Mouse (Mus musculus) myocyte (in vitro differentiated cells): ENCODE measurements around the gene Vapa. TPM values are rescaled to one million over a fixed set of nuclear protein-coding genes. Genes with fewer than 3 reads are reported as not detected.

Experiments
- H3K27me3 ChIP-seq: one replicate; pipeline ENCODE4 v1.6.1; 2011; ENCODE audit not compliant: control insufficient read depth, insufficient read depth, insufficient read length
- H3K36me3 ChIP-seq: one replicate; pipeline ENCODE4 v1.6.1; 2011; ENCODE audit not compliant: control insufficient read depth, insufficient read depth
- H3K4me2 ChIP-seq: one replicate; pipeline ENCODE4 v1.6.1; 2011; ENCODE audit warnings: low read depth, control low read depth
- H3K4me3 ChIP-seq: one replicate; pipeline ENCODE4 v1.5.1; 2011; ENCODE audit warnings: mild to moderate bottlenecking, control low read depth, moderate library complexity
- H3K79me2 ChIP-seq: one replicate; pipeline ENCODE4 v1.6.1; 2011; ENCODE audit not compliant: control insufficient read depth, insufficient read depth
- H3ac ChIP-seq: one replicate; pipeline ENCODE4 v1.6.1; 2011; ENCODE audit not compliant: control insufficient read depth, insufficient read length
- CEBPB ChIP-seq: IDR thresholded peaks from 2 replicates; pipeline ENCODE4 v1.6.1; 2011; ENCODE audit warnings: mild to moderate bottlenecking, moderate library complexity; ENCODE audit not compliant: poor library complexity, insufficient read depth, severe bottlenecking
- E2F4 ChIP-seq: IDR thresholded peaks from one replicate; pipeline ENCODE4 v1.6.1; 2011; ENCODE audit warnings: mild to moderate bottlenecking, control low read depth, moderate library complexity; ENCODE audit not compliant: insufficient read depth
- MAX ChIP-seq: IDR thresholded peaks from one replicate; pipeline ENCODE4 v1.6.1; 2011; ENCODE audit warnings: low read depth, mild to moderate bottlenecking, control low read depth
- MYOD1 ChIP-seq, 3 experiments: IDR thresholded peaks; one replicate each; pipeline ENCODE4 v1.6.1; 2011; ENCODE audit warnings: control low read depth in 2 of 3, low read depth in 2 of 3, mild to moderate bottlenecking in 2 of 3, moderate library complexity in 1 of 3; ENCODE audit not compliant: insufficient read length in 2 of 3, control insufficient read depth in 1 of 3
- MYOG ChIP-seq, 3 experiments: IDR thresholded peaks; one replicate each; pipeline ENCODE4 v1.6.1; 2011; ENCODE audit warnings: control low read depth in 2 of 3, low read depth in 2 of 3, mild to moderate bottlenecking in 2 of 3; ENCODE audit not compliant: insufficient read length in 2 of 3, control insufficient read depth in 1 of 3, insufficient read depth in 1 of 3
- POLR2A ChIP-seq: IDR thresholded peaks from one replicate; pipeline ENCODE4 v1.6.1; 2011; ENCODE audit warnings: low read depth, mild to moderate bottlenecking, control low read depth, moderate library complexity; ENCODE audit not compliant: insufficient read length
- POLR2AphosphoS2 ChIP-seq: IDR thresholded peaks from one replicate; pipeline ENCODE4 v1.6.1; 2011; ENCODE audit warnings: low read depth, control low read depth; ENCODE audit not compliant: insufficient read length
- REST ChIP-seq: IDR thresholded peaks from one replicate; pipeline ENCODE4 v1.6.1; 2011; ENCODE audit warnings: mild to moderate bottlenecking, control low read depth, moderate library complexity; ENCODE audit not compliant: insufficient read depth, insufficient read length
- SRF ChIP-seq: IDR thresholded peaks from one replicate; pipeline ENCODE4 v1.6.1; 2011; ENCODE audit warnings: low read depth; ENCODE audit not compliant: control insufficient read depth, insufficient read length
- TCF12 ChIP-seq: IDR thresholded peaks from one replicate; pipeline ENCODE4 v1.6.1; 2011; ENCODE audit warnings: mild to moderate bottlenecking, control low read depth; ENCODE audit not compliant: poor library complexity, insufficient read depth, severe bottlenecking
- TCF3 ChIP-seq: IDR thresholded peaks from one replicate; pipeline ENCODE4 v1.6.1; 2011; ENCODE audit warnings: low read depth, control low read depth; ENCODE audit not compliant: insufficient read length
- USF1 ChIP-seq: IDR thresholded peaks from one replicate; pipeline ENCODE4 v1.6.1; 2011; ENCODE audit warnings: low read depth, mild to moderate bottlenecking, control low read depth, moderate library complexity
- polyA plus RNA-seq: library from polyadenylated mRNA; unstranded; fragments of >200 nt; fragmentation: generic; extraction: Trizol; gene quantifications from one replicate; pipeline ENCODE4 v1.2.1, GENCODE M21; 2012; ENCODE audit warnings: missing spikeins

The Vapa gene
- polyA plus RNA-seq, 1 experiment = 78.9 TPM

- TF ChIP-seq CEBPB (no peak), POLR2AphosphoS2 (no peak), MYOD1 (IDR thresholded peaks at IDR 0.05; ENCODE audit: control insufficient read depth in 1 of 3, insufficient read length in 2 of 3, low read depth in 2 of 3) (no peak), USF1 (no peak), REST (no peak), MAX (no peak), TCF12 (no peak), POLR2A (no peak), E2F4 (no peak), SRF (no peak), TCF3 (no peak), MYOG (IDR thresholded peaks at IDR 0.05; ENCODE audit: control insufficient read depth in 1 of 3, insufficient read depth in 1 of 3, insufficient read length in 2 of 3, low read depth in 2 of 3) (no peak)
- Histone ChIP-seq H3K27me3 (no peaks in the 10 kb centered on the region), H3K36me3 (peaks cover 8% of the 10 kb centered on the region), H3K4me3 (no peak overlapping the region), H3ac (no peak overlapping the region), H3K79me2 (no peaks in the 10 kb centered on the region), H3K4me2 (no peak overlapping the region)
Measured at GRCm38 (mm10) chr17:65647961-65648360, 34.6 kb upstream of the Vapa start.

- H3ac ChIP-seq = no peak overlapping the region
- H3K4me3 ChIP-seq = no peak overlapping the region
- no peaks in the 10 kb centered on the region for H3K27me3 ChIP-seq
- no peak for TF ChIP-seq MYOG (IDR thresholded peaks at IDR 0.05; ENCODE audit: control insufficient read depth in 1 of 3, insufficient read depth in 1 of 3, insufficient read length in 2 of 3, low read depth in 2 of 3)
- no peak for TF ChIP-seq MAX
- no peak for TF ChIP-seq E2F4
- no peak for TF ChIP-seq TCF12
- no peak for TF ChIP-seq SRF
- TF ChIP-seq POLR2AphosphoS2 = no peak
- TF ChIP-seq USF1 = no peak
- TF ChIP-seq REST = no peak
- TF ChIP-seq TCF3 = no peak
- no peak for TF ChIP-seq POLR2A
- H3K36me3 ChIP-seq = peaks cover 6% of the 10 kb centered on the region
- H3K79me2 ChIP-seq = no peaks in the 10 kb centered on the region
- no peak overlapping the region for H3K4me2 ChIP-seq
Measured at GRCm38 (mm10) chr17:65647226-65647625, 33.9 kb upstream of the Vapa start.

GRCm38 (mm10) chr17:65643579-65643978 is 30.2 kb upstream of the Vapa start:
- Histone ChIP-seq H3ac (no peak overlapping the region), H3K27me3 (no peaks in the 10 kb centered on the region), H3K36me3 (no peaks in the 10 kb centered on the region), H3K4me2 (peak overlapping the region; percentile 31), H3K79me2 (no peaks in the 10 kb centered on the region), H3K4me3 (no peak overlapping the region)
- TF ChIP-seq TCF12 (no peak), POLR2A (no peak), CEBPB (no peak), MAX (no peak), REST (no peak), TCF3 (no peak), MYOG (IDR thresholded peaks at IDR 0.05; ENCODE audit: control insufficient read depth in 1 of 3, insufficient read depth in 1 of 3, insufficient read length in 2 of 3, low read depth in 2 of 3) (no peak), USF1 (no peak), SRF (no peak), MYOD1 (IDR thresholded peaks at IDR 0.05; ENCODE audit: control insufficient read depth in 1 of 3, insufficient read length in 2 of 3, low read depth in 2 of 3) (no peak), POLR2AphosphoS2 (no peak), E2F4 (no peak)

- Histone ChIP-seq H3K36me3 (no peaks in the 10 kb centered on the region), H3K79me2 (no peaks in the 10 kb centered on the region), H3K27me3 (no peaks in the 10 kb centered on the region), H3ac (no peak overlapping the region), H3K4me3 (no peak overlapping the region), H3K4me2 (peak overlapping the region; percentile 31)
- TF ChIP-seq TCF3 (no peak), POLR2AphosphoS2 (no peak), CEBPB (no peak), MAX (no peak), SRF (no peak), USF1 (no peak), E2F4 (no peak)
Measured at GRCm38 (mm10) chr17:65643051-65643521, 29.7 kb upstream of the Vapa start.

GRCm38 (mm10) chr17:65642578-65642991 is 29.2 kb upstream of the Vapa start:
- TF ChIP-seq POLR2AphosphoS2 = no peak
- no peak for TF ChIP-seq REST
- TF ChIP-seq SRF = no peak
- no peak for TF ChIP-seq USF1
- TF ChIP-seq MYOG (IDR thresholded peaks at IDR 0.05; ENCODE audit: control insufficient read depth in 1 of 3, insufficient read depth in 1 of 3, insufficient read length in 2 of 3, low read depth in 2 of 3) = no peak
- TF ChIP-seq TCF3 = no peak
- no peak for TF ChIP-seq CEBPB
- TF ChIP-seq TCF12 = no peak
- TF ChIP-seq POLR2A = no peak
- no peak for TF ChIP-seq E2F4
- TF ChIP-seq MAX = no peak
- no peak for TF ChIP-seq MYOD1 (IDR thresholded peaks at IDR 0.05; ENCODE audit: control insufficient read depth in 1 of 3, insufficient read length in 2 of 3, low read depth in 2 of 3)
- no peaks in the 10 kb centered on the region for H3K79me2 ChIP-seq
- no peak overlapping the region for H3K4me3 ChIP-seq
- no peaks in the 10 kb centered on the region for H3K27me3 ChIP-seq
- H3K4me2 ChIP-seq = peak overlapping the region; percentile 30
- H3ac ChIP-seq = no peak overlapping the region
- no peaks in the 10 kb centered on the region for H3K36me3 ChIP-seq
